Mouse (Mus musculus) lung, embryonic 14.5 days (tissue): Measurements from ENCODE around the gene Dhrs7b. TPM values are rescaled to one million over a fixed set of nuclear protein-coding genes. Genes with fewer than 3 reads are reported as not detected.

ENCODE experiments used
- ATAC-seq: fragments of 200-750 bp; cut with Nextera tagmentation; 2 replicates; pipeline ENCODE4 v1.8.0; 2017; ENCODE audit warnings: mild to moderate bottlenecking, moderate TSS enrichment, moderate library complexity; ENCODE audit not compliant: insufficient read depth
- DNase-seq: peaks from one replicate; pipeline ENCODE4 v3.0.0-alpha.2; 2015
- H3K27ac ChIP-seq: fragments of 300-500 bp; sonication (generic); 2 replicates; pipeline ENCODE4 v1.5.1; 2014; ENCODE audit warnings: low read depth, mild to moderate bottlenecking, moderate library complexity
- H3K27me3 ChIP-seq: fragments of 300-500 bp; sonication (generic); 2 replicates; pipeline ENCODE4 v1.6.1; 2014; ENCODE audit warnings: low read length, control low read depth; ENCODE audit not compliant: insufficient read depth
- H3K36me3 ChIP-seq: fragments of 300-500 bp; sonication (generic); 2 replicates; pipeline ENCODE4 v1.6.1; 2014; ENCODE audit warnings: control low read depth; ENCODE audit not compliant: insufficient read depth
- H3K4me1 ChIP-seq: fragments of 300-500 bp; sonication (generic); 2 replicates; pipeline ENCODE4 v1.6.1; 2014; ENCODE audit warnings: antibody characterized with exemption, control low read depth; ENCODE audit not compliant: insufficient read depth
- H3K4me2 ChIP-seq: fragments of 300-500 bp; sonication (generic); 2 replicates; pipeline ENCODE4 v1.6.1; 2014; ENCODE audit warnings: mild to moderate bottlenecking
- H3K4me3 ChIP-seq: fragments of 300-500 bp; sonication (generic); 2 replicates; pipeline ENCODE4 v1.5.1; 2014; ENCODE audit warnings: low read depth, low read length
- H3K9ac ChIP-seq: fragments of 300-500 bp; sonication (generic); 2 replicates; pipeline ENCODE4 v1.6.1; 2014
- H3K9me3 ChIP-seq: fragments of 300-500 bp; sonication (generic); 2 replicates; pipeline ENCODE4 v1.6.1; 2016; ENCODE audit warnings: low read depth, low read length, control low read depth
- CTCF ChIP-seq: IDR thresholded peaks from 2 replicates; pipeline ENCODE4 v1.5.1; 2016; ENCODE audit warnings: antibody characterized with exemption, low read depth
- WGBS: fragments of 180-500 bp; shearing (Covaris S2); extraction: QIAGEN DNeasy Blood & Tissue Kit; methylation state at CpG from one replicate; pipeline ENCODE4 v1.1.7; 2014; 5-methylcytosine and 5-hydroxymethylcytosine counted together
- polyA plus RNA-seq: library from polyadenylated mRNA; unstranded; fragments of >200 nt; fragmentation: Nextera tagmentation; extraction: Ambion mirVana; gene quantifications from 2 replicates; pipeline ENCODE4 v1.2.1, GENCODE M21; 2014

The Dhrs7b gene
- polyA plus RNA-seq, 1 experiment from 2014 or later: 36.3 TPM

DNA sequence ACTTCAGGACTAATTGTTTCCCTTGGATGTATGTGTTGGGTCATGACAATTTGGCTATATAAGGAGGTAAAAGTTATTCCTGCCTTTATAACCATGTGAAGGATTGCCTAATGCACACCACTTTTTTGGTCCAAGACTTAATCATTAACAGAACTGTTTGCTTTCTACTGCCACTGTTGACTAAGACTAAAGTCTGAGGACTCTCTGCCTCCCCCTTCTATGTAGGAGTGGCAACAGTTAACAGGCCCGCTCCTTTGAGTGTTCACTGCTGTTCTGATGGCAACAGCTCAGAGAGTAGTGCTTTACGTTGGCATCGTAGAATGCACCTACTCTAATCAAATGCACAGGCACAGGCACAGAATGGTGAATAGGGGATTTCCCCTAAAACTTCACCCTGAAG lies 5.2 kb upstream of the Dhrs7b start:
- no peak overlapping the region for H3K27ac ChIP-seq
- no peak for TF ChIP-seq CTCF
- H3K4me1 ChIP-seq: no peaks in the 10 kb centered on the region
- ATAC-seq (peak; percentile 44; the same call in 1 of the 2 replicates), DNase-seq (peak; percentile 63)
- H3K9me3 ChIP-seq: no peaks in the 10 kb centered on the region
- no peaks in the 10 kb centered on the region for H3K36me3 ChIP-seq
- H3K27me3 ChIP-seq: no peaks in the 10 kb centered on the region
- no peak overlapping the region for H3K9ac ChIP-seq
- WGBS: 69% methylated on average over 3 of the region's 3 CpGs
- H3K4me3 ChIP-seq: no peak overlapping the region
- H3K4me2 ChIP-seq: no peak overlapping the region

DNA sequence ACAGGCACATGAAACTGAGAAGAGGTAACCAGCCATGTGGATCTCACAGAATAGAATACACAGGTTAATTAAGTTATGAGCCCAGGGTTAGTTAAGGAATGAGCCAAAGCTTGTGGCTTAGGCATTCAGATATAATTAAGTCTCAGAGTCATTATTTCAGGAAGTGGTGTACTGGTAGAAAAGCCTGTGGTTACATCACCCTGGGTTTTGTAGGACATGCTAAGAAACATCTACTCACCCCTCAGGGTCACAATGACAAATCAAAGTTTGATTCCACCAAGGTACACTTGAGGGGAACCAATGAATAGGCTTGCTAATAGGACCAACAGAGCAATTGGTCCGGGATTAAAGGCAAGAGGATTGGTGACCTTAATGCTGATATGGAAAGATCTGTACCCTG lies 3.7 kb upstream of the Dhrs7b start:
- no peak for ATAC-seq

DNA sequence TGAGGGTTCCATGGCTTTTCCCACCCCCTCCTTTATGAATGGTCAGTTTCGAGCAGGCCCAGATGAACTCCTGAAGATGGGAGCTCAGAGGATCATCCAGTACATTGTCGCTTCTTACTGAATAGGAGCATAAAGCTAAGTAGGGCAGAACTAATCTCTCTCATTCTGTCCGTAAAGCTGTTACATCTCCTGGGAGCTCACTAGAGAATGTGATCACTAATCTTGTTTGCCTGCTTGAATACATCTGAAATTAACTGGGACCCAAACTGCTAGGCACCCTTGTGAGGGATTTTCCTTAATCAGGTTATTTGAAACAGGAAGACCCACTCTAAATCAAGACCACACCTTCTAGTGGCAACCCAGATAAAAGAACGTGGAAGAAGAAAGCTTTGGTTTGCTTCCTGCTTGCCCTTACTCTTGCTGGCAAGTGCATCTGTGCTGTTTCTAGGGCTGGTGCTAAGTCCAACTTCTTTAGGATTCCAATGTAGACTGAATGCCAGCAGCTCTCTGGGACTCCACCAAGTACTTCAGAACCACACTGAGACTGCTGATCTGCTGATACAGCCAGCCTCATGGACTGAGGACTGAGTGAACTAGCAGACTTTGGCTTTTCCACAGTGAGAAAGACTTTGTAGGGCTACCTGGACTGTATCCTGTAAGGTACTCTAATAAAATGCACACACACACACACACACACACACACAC lies 3.0 kb upstream of the Dhrs7b start:
- no peak for ATAC-seq
- H3K27me3 ChIP-seq: no peaks in the 10 kb centered on the region
- no peak for TF ChIP-seq CTCF
- no peak overlapping the region for H3K4me2 ChIP-seq
- no peak overlapping the region for H3K9ac ChIP-seq
- WGBS: 55% methylated on average over 4 of the region's 4 CpGs
- no peak overlapping the region for H3K4me3 ChIP-seq
- H3K36me3 ChIP-seq: no peaks in the 10 kb centered on the region
- peaks cover 7% of the 10 kb centered on the region for H3K4me1 ChIP-seq
- no peak overlapping the region for H3K27ac ChIP-seq
- H3K9me3 ChIP-seq: no peaks in the 10 kb centered on the region
- DNase-seq: no peak

More for the DNA sequence above, 3.7 kb upstream of the Dhrs7b start:
- DNase-seq: no peak
- peaks cover 7% of the 10 kb centered on the region for H3K4me1 ChIP-seq
- no peak for TF ChIP-seq CTCF
- H3K4me2 ChIP-seq: no peak overlapping the region
- H3K9ac ChIP-seq: no peak overlapping the region
- H3K27me3 ChIP-seq: no peaks in the 10 kb centered on the region
- WGBS: 55% methylated on average over 1 of the region's 1 CpGs
- H3K36me3 ChIP-seq: no peaks in the 10 kb centered on the region
- H3K27ac ChIP-seq: no peak overlapping the region
- H3K9me3 ChIP-seq: no peaks in the 10 kb centered on the region
- no peak overlapping the region for H3K4me3 ChIP-seq

DNA sequence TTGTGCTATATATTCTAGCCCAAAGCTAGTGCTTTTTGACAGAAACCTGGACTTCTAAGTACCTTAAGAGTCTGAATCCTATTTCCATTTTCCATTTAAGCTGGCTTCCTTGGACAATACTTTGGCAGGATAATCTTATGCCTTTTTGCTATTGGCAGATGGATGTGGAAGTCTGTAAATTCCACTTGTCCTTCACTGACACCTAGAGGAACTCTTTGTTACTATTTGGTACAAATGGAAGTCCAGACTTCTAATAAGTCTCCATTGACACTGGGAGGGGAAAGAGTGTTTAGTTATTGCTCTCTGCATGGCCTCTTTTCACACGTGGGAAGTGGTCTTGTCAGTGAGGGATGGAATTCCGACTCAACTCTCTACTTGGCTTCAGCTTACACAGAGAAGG lies 1.5 kb upstream of the Dhrs7b start:
- peak; percentile 37; the same call in 1 of the 2 replicates for TF ChIP-seq CTCF
- Histone ChIP-seq H3K9ac (no peak overlapping the region), H3K27me3 (no peaks in the 10 kb centered on the region), H3K4me3 (no peak overlapping the region), H3K4me1 (peaks cover 7% of the 10 kb centered on the region), H3K4me2 (no peak overlapping the region), H3K9me3 (no peaks in the 10 kb centered on the region), H3K27ac (no peak overlapping the region), H3K36me3 (no peaks in the 10 kb centered on the region)
- peak; percentile 52 for DNase-seq
- 20% methylated on average over 2 of the region's 2 CpGs for WGBS
- ATAC-seq: no peak

DNA sequence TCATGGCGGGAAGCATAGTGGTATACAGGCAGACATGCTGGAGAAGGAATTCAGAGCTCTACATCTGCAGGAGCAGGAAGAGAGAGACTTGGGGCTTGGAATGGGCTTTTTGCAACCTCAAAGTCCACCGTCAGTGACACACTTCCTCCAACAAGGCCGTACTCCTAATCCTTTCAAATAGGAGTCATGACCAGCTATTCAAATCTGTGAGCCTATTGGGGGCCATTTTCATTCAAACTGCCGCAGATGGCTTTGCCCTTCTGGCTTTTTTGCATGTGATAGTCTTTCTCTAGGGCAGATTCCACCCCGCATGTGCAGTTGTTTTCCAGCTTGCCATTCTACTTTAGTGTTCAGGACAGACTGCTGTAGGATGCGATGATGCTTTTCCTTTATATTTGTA lies 6.5 kb downstream of the Dhrs7b start:
- WGBS: 90% methylated on average over 6 of the region's 6 CpGs

DNA sequence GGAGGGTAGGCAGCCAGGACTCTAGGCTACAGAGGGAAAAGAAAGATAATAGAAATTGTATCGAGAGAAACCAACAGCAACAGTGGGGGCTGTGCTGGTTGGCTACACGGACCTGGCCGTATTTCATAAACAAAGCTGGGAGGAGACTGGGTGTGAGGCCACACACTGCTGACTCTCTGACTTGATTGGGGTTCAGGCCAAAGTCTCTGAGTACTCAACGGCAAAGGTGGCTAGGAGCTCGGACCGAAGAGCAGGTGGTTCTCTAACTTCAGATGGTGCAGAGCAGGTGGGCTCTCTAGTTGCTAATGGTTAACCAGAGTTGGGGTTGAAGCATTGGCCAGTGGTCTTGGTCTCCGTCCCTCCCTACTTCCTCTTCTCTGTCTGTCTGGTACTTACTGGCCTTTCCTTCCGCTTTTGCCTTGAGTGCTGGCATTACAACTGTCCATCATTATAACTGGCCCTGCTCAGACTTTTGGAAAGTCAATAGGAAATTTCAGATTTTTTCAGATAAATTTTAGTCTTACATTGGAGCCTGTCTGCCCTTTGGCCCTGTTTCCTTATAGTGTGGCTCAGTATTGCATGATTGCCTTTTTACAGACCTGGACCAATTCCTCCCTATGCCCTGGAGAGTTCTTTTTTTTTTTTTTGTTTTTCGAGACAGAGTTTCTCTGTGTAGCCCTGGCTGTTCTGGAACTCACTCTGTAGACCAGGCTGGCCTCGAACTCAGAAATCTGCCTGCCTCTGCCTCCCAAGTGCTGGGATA lies 7.4 kb downstream of the Dhrs7b start:
- 89% methylated on average over 10 of the region's 10 CpGs for WGBS
- TF ChIP-seq CTCF: no peak

More for the DNA sequence above, 6.5 kb downstream of the Dhrs7b start:
- H3K9ac ChIP-seq: no peak overlapping the region
- 0 out of 2 replicates have a peak, but pooled peaks cover 4% of the 10 kb centered on the region for H3K36me3 ChIP-seq
- DNase-seq (no peak), ATAC-seq (no peak)
- no peaks in the 10 kb centered on the region for H3K4me1 ChIP-seq
- no peak overlapping the region for H3K4me3 ChIP-seq
- no peak for TF ChIP-seq CTCF
- no peak overlapping the region for H3K27ac ChIP-seq
- no peaks in the 10 kb centered on the region for H3K27me3 ChIP-seq
- H3K9me3 ChIP-seq: no peaks in the 10 kb centered on the region
- no peak overlapping the region for H3K4me2 ChIP-seq

More for the DNA sequence above, 7.4 kb downstream of the Dhrs7b start:
- Histone ChIP-seq H3K4me1 (no peaks in the 10 kb centered on the region), H3K9ac (no peak overlapping the region), H3K36me3 (0 out of 2 replicates have a peak, but pooled peaks cover 4% of the 10 kb centered on the region), H3K9me3 (no peaks in the 10 kb centered on the region), H3K4me2 (no peak overlapping the region), H3K27me3 (no peaks in the 10 kb centered on the region), H3K4me3 (no peak overlapping the region), H3K27ac (no peak overlapping the region)
- ATAC-seq: no peak
- no peak for DNase-seq
